Mouse (Mus musculus) spleen, adult 2 months (tissue): Measurements from ENCODE around the gene Tef.
A peak's percentile ranks its signal among the peaks of the same experiment; 100 is the strongest.

Experiments used
- CTCF ChIP-seq: fragments of 200-500 bp; IDR thresholded peaks from 2 replicates; pipeline ENCODE4 v1.5.1; 2011; ENCODE audit warnings: mild to moderate bottlenecking, inconsistent platforms; ENCODE audit not compliant: insufficient read depth, insufficient read length, insufficient replicate concordance; ENCODE audit errors: extremely low read depth
- POLR2A ChIP-seq: fragments of 200-500 bp; IDR thresholded peaks from 2 replicates; pipeline ENCODE4 v1.6.1; 2011; ENCODE audit warnings: low read depth, low read length, inconsistent platforms

GRCm38 (mm10) chr15:81871604-81872261 is 69.5 kb downstream of the Tef start, which contains the start of gene Phf5a:
- TF ChIP-seq CTCF = no peak
- TF ChIP-seq POLR2A = peak; percentile 7
